Mouse (Mus musculus): ENCODE measurements around the gene Csf2. TPM values are rescaled to one million over a fixed set of nuclear protein-coding genes. Genes with fewer than 3 reads are reported as not detected.

Csf2 gene
- total and polyA plus RNA-seq, 3 experiments: 0.79 to 2.4 (median 1.9) TPM

GRCm38 (mm10) chr11:54214499-54215443 lies 34.7 kb downstream of the Csf2 start:
- Histone ChIP-seq H3K4me2 (ENCODE audit: insufficient read depth, low read depth, poor library complexity, severe bottlenecking) (peak overlapping the region; percentile 92), H3K4me3 (replicated peaks in 1 of 3; ENCODE audit: low read depth in 2 of 3, low read length in 2 of 3, poor library complexity in 1 of 3) (peak overlapping the region in 1 of 3 experiments; percentile 10), H3K9ac (ENCODE audit: insufficient read depth, low read depth) (peak overlapping the region; percentile 67), H3K4me1 (ENCODE audit: control insufficient read depth in 1 of 2, insufficient read depth in 2 of 2) (peaks cover 57 to 81% of the 10 kb centered on the region in 2 experiments), H3K27ac (ENCODE audit: insufficient read depth, low read depth) (peak overlapping the region; percentile 97), H3K9me3 (replicated peaks; ENCODE audit: low read length) (no peaks in the 10 kb centered on the region), H3K36me3 (replicated peaks in 1 of 2; ENCODE audit: control insufficient read depth in 1 of 2, insufficient read depth in 1 of 2, low read length in 1 of 2) (no peaks in the 10 kb centered on the region), H3K27me3 (replicated peaks) (no peaks in the 10 kb centered on the region), H3K79me2 (replicated peaks; ENCODE audit: control insufficient read depth, extremely low read depth, insufficient read depth, poor library complexity, severe bottlenecking) (no peaks in the 10 kb centered on the region)
- DNase-seq (ENCODE audit: extremely low read depth): peak; percentile 90
- dilution Hi-C loops (cut with MboI; ENCODE audit: extremely low pct_ligation_motif_present, extremely low pct_unique_long_range_greater_than_20kb, low sequenced_read_pairs): no loop called here
- in situ Hi-C loops (cut with MboI; ENCODE audit: low pct_ligation_motif_present, low pct_unique_long_range_greater_than_20kb, low sequenced_read_pairs): loop anchor here (5.0 kb wide), 1 partner anchor 67 kb away; no protein-coding TSS in a partner anchor
- peak; percentile 53 for TF ChIP-seq MAX (IDR thresholded peaks at IDR 0.05; ENCODE audit: low read length)
- peak; percentile 41; the same call in 1 of the 2 replicates for TF ChIP-seq POLR2A (IDR thresholded peaks at IDR 0.05; ENCODE audit: low read depth, low read length)
- peak; percentile 59 for TF ChIP-seq SIN3A (IDR thresholded peaks at IDR 0.05; ENCODE audit: low read length)
- peak; percentile 93 for TF ChIP-seq IRF4 (IDR thresholded peaks at IDR 0.05; ENCODE audit: low read depth, low read length)
- TF ChIP-seq KAT2A (IDR thresholded peaks at IDR 0.05; ENCODE audit: insufficient replicate concordance, low read length): no peak
- TF ChIP-seq ETS1 (conservative IDR thresholded peaks at IDR 0.05; ENCODE audit: low read depth, low read length): peak; percentile 95
- peak; percentile 31 for TF ChIP-seq RAD21 (IDR thresholded peaks at IDR 0.05; ENCODE audit: low read depth, low read length)
- TF ChIP-seq UBTF (IDR thresholded peaks at IDR 0.05; ENCODE audit: low read depth, low read length): no peak
- peak; percentile 95 for TF ChIP-seq BHLHE40 (IDR thresholded peaks at IDR 0.05; ENCODE audit: low read depth, low read length)
- no peak for TF ChIP-seq ZC3H11A (IDR thresholded peaks at IDR 0.05; ENCODE audit: low read depth, low read length)
- TF ChIP-seq CTCF (conservative IDR thresholded peaks at IDR 0.05 in 1 of 2, IDR thresholded peaks at IDR 0.05 in 1 of 2; ENCODE audit: low read depth in 2 of 2, low read length in 2 of 2): peak in 1 of 2 experiments; percentile 10; a peak in 1 of 4 replicates
- TF ChIP-seq ZNF384 (IDR thresholded peaks at IDR 0.05; ENCODE audit: low read depth, low read length): peak; percentile 96
- peak; percentile 99 for TF ChIP-seq MEF2A (IDR thresholded peaks at IDR 0.05; ENCODE audit: borderline replicate concordance, low read depth, low read length)
- peak; percentile 91 for TF ChIP-seq CHD1 (IDR thresholded peaks at IDR 0.05; ENCODE audit: low read depth, low read length)
- TF ChIP-seq JUN (IDR thresholded peaks at IDR 0.05; ENCODE audit: insufficient read depth, low read depth, low read length): peak; percentile 69
- TF ChIP-seq JUND (conservative IDR thresholded peaks at IDR 0.05; ENCODE audit: low read depth, low read length): peak; percentile 72
- TF ChIP-seq E2F4 (IDR thresholded peaks at IDR 0.05; ENCODE audit: insufficient replicate concordance, low read depth, low read length): no peak
- peak; percentile 97 for TF ChIP-seq MAZ (IDR thresholded peaks at IDR 0.05; ENCODE audit: low read depth, low read length)
- peak; percentile 93 for TF ChIP-seq EP300 (IDR thresholded peaks at IDR 0.05; ENCODE audit: low read length)
- no peak; the same call in 1 of the 2 replicates for TF ChIP-seq USF2 (conservative IDR thresholded peaks at IDR 0.05; ENCODE audit: low read depth, low read length)
- TF ChIP-seq RCOR1 (conservative IDR thresholded peaks at IDR 0.05; ENCODE audit: low read depth, low read length): peak; percentile 63
- TF ChIP-seq SMC3 (IDR thresholded peaks at IDR 0.05; ENCODE audit: low read depth, low read length): peak; percentile 32
- TF ChIP-seq HCFC1 (IDR thresholded peaks at IDR 0.05; ENCODE audit: low read depth, low read length): no peak; the same call in 1 of the 2 replicates
- TF ChIP-seq NELFE (IDR thresholded peaks at IDR 0.05; ENCODE audit: low read depth, low read length): peak; percentile 19; the same call in 1 of the 2 replicates
- 0 out of 2 replicates have a peak, but pooled peaks have one; percentile 43 for TF ChIP-seq TBP (conservative IDR thresholded peaks at IDR 0.05; ENCODE audit: low read depth, low read length)
- TF ChIP-seq MYC (IDR thresholded peaks at IDR 0.05; ENCODE audit: low read depth, low read length): peak; percentile 76
- no peak for TF ChIP-seq ZKSCAN1 (IDR thresholded peaks at IDR 0.05; ENCODE audit: borderline replicate concordance, low read depth, low read length)
- no peak for TF ChIP-seq USF1 (IDR thresholded peaks at IDR 0.05; ENCODE audit: low read depth, low read length)
- no peak for TF ChIP-seq GABPA (IDR thresholded peaks at IDR 0.05; ENCODE audit: insufficient replicate concordance, low read depth, low read length)
- TF ChIP-seq ELF1 (IDR thresholded peaks at IDR 0.05; ENCODE audit: low read depth, low read length): peak; percentile 43; the same call in 1 of the 2 replicates
- peak; percentile 75 for TF ChIP-seq TCF12 (IDR thresholded peaks at IDR 0.05; ENCODE audit: low read depth, low read length)
- TF ChIP-seq PAX5 (IDR thresholded peaks at IDR 0.05; ENCODE audit: low read length): no peak
- 0 out of 2 replicates have a peak, but pooled peaks have one; percentile 28 for TF ChIP-seq ZMIZ1 (IDR thresholded peaks at IDR 0.05; ENCODE audit: low read depth, low read length)
- TF ChIP-seq POLR2AphosphoS2 (IDR thresholded peaks at IDR 0.05; ENCODE audit: low read depth, low read length): no peak
- 0 out of 2 replicates have a peak, but pooled peaks have one; percentile 31 for TF ChIP-seq NRF1 (IDR thresholded peaks at IDR 0.05; ENCODE audit: low read depth, low read length)
- peak; percentile 77 for TF ChIP-seq MAFK (IDR thresholded peaks at IDR 0.05; ENCODE audit: insufficient replicate concordance, low read length)
- TF ChIP-seq MXI1 (IDR thresholded peaks at IDR 0.05; ENCODE audit: low read depth, low read length): peak; percentile 75
